Mouse (Mus musculus): ENCODE measurements around the gene Wdr70.

Wdr70 gene

DNA sequence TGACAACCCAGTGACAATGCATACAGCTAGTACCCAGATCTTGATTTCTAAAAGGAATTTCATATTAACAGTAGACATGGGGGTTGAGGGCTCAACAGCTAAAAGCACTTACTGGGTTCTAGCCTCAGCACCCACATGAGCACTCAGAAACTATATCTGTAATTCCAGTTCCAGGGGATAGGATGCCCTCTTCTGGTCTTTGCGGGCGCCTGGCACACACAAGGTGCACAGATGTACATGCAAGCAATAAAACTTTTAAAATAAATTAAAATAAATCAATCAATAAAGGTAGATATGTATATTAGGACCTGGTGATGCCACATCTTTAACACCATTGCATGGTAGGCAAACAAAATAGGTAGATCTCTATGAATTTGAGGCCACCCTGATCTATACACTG lies 71.5 kb downstream of the Wdr70 start:
- no peak for DNase-seq

- DNase-seq: no peak
These were observed 87.6 kb downstream of the Wdr70 start for GRCm38 (mm10) chr15:8011418-8011817.

- DNase-seq: no peak
These were observed 91.6 kb downstream of the Wdr70 start for GRCm38 (mm10) chr15:8007413-8007812.

DNA sequence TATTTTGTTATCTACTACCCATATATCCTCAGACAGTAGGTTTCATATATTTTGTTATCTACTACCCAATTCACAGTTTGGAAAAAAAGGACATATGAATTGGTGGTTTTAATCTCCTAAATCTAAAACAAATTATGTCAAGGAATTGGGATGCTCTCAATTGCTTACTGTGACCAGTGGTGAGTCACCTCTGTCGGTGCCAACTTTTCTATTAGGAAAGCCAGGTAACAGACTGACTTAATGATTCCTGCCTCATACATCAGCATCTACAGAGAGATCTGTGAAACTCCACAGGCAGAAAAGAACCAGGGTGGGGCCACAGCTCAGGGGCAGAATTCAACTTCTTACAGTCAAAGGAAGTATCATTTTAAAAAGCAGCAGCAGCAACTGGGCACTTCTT lies 93.0 kb downstream of the Wdr70 start:
- DNase-seq: no peak

DNA sequence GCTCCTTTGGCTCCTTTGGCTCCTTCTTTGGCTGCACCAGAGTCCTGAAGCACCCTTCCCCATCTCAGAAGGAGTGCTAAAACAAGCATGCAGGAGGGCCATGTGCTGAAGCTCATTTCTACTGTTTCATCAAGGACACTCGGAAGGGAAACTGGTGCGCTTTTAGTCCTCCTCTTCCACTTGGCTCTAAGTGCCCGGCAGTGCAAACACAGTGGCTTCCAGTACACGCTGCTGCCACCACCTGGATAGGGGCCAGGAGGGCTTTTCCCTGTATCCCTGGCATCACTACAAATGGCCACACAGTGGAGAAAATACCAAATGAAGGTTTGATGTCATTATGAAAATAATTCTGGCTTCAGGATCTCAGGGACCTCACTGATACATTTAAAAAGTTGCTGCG lies 93.5 kb downstream of the Wdr70 start:
- no peak for DNase-seq

- DNase-seq: no peak
These were observed 95.2 kb downstream of the Wdr70 start for GRCm38 (mm10) chr15:8003789-8004188.

GRCm38 (mm10) chr15:7998843-7999546 lies 100.0 kb downstream of the Wdr70 start:
- DNase-seq: peak; percentile 41 to 49

DNA sequence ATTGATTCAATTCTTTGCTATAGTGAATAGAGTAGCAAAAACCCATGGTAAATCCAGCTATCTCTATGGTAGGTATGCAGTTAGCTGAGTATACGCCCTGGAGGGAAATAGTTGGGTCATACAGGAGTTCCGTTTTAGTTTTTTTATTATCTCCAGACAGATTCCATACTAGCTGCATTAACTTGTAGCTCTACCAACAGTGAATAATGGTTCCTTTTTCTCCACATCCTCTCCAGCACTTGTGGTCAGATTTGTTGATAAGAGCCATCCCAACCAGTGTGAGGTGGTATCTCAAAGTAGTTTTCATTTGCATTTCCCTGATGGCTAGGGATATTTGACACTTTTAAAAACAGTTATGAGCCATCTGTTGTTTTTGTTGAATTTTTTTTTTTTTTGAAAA lies 100.9 kb downstream of the Wdr70 start:
- no peak for DNase-seq

DNA sequence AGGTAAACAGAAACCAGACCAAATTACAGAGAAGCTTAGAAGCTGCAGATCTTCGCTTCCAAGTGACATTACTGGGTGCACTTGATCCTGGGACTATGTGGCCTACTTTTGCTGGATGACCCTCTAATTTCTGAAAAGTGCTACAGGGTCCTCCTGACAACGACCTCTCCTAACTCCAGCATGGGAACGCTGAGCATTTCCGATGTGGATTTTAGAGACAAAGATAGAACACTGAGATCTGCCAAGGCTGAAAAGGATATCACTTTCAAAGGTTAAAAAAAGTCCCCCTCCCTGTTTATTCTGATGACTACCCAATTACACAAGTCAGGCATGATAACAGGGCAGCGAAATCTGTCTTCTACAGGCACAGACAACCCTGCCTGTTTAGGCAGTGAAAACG lies 105.3 kb downstream of the Wdr70 start:
- DNase-seq: no peak

DNA sequence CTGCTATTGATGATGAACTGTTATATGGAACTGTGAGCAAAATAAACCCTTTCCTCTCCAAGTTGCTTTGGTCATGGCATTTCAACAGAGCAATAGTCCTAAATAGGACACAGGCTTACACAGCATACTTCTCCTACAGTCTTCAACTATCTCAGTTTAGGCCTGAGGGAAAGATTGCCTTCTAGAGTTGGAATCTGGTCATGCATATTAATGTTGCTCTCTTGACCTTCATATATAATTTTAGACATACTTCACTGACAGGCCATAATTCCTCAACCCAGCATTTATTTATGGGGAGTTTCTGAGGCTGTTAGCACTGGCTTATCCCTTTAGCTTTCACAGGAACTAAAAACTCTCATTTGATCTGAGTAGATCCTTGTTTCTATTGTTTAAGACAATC lies 108.9 kb downstream of the Wdr70 start:
- DNase-seq: no peak

GRCm38 (mm10) chr15:7987374-7987773 lies 111.6 kb downstream of the Wdr70 start:
- DNase-seq: no peak

DNA sequence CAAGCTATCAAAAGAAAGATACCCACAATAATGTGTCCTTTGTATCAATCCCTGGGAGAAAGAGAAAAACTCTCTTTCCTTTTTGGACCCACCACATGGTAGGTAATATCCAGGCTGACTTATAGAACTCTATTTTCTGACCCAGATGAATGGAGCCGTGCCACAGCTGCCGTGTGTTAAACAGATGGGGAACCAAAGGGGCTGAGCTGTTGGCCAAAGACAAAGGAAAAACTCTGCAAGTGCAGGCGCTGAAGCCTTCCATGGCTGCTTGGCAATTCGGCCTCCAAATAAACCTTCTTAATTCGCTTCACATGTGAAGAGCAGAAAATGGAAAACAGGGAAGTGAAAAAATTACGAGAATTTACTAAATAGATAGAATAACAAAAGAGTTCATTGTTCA lies 112.7 kb downstream of the Wdr70 start:
- no peak for DNase-seq

GRCm38 (mm10) chr15:7978640-7979039 lies 120.4 kb downstream of the Wdr70 start:
- DNase-seq: no peak

DNA sequence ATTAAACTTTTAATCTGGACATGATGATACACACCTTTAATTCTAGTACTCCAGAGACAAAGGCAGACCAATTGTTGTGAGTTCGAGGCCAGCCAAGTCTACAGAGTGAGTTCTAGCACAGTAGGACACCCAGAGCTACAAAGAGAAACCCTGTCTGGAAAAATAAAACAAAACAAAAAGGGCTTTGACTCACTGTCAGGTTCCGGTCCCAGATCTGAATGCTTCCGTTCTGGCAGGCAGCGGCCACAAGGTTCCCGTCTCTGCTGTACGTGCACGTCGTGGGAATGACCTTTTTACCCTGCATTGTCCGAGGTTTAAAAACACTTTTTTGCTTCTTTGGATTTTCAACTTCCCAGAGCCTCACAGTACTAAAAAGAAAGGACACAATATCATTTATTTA lies 122.2 kb downstream of the Wdr70 start:
- no peak for DNase-seq

DNA sequence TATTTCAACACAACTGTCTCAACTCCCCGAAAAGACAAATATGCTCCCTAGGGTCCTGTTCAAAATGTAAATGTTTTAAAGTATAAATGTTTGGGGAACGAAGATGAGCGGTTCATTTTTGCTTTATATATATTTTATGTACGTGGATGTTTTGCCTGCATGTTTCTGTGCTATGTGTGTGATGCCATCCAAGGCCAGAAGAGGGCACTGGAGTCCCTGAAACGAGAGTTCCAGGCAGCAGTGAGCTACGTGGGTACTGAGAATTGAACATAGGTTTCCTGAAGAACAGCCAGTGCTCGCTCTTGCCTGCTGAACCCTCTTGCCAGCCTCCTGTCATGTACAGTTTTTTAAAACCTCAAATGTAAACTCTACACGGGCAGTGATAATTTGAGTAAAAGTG lies 124.6 kb downstream of the Wdr70 start:
- no peak for DNase-seq

- no peak for DNase-seq
These were observed 126.5 kb downstream of the Wdr70 start for GRCm38 (mm10) chr15:7972528-7972927.

- DNase-seq: no peak
These were observed 136.2 kb downstream of the Wdr70 start for GRCm38 (mm10) chr15:7962786-7963185.

- DNase-seq: no peak
These were observed 137.5 kb downstream of the Wdr70 start for GRCm38 (mm10) chr15:7961489-7961888.

GRCm38 (mm10) chr15:7956899-7957298 lies 142.1 kb downstream of the Wdr70 start:
- no peak for DNase-seq

DNA sequence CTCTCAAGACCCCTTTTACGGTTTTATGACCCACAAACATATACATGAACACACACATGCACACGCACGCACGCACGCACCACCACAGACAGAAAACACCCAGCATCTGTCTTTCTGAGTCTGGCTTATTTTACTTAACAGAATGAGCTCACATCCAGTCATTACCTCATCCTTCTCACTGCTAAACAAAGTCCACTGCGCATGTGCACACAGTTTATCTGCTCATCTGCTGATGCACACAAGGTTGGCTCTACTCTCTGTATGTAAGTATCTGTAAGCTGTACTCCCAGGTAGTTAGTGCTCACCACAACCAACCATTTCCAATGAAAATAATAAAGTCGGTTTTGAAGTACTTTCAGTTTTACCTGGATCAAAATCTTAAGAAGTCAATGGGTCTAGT lies 148.4 kb downstream of the Wdr70 start:
- no peak for DNase-seq

DNA sequence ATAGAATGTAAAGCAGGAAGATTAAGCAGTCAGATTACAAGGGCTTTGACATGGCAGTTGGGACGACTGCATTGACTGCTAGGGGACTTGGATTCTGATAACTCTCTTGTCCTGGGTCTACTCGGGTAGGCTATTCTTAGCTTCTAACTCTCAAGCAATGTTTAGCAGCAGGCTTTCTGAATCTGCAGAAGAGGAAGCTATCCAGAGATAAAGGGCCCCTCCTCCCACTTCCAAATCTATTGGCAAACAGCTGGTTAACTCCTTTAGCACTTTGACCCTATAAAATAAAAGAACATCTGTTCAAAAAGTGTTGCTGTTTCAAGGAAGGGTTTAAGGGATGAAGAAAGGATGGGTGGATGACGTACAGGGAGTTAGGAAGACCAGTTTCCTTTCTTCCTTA lies 157.3 kb downstream of the Wdr70 start:
- DNase-seq: no peak

DNA sequence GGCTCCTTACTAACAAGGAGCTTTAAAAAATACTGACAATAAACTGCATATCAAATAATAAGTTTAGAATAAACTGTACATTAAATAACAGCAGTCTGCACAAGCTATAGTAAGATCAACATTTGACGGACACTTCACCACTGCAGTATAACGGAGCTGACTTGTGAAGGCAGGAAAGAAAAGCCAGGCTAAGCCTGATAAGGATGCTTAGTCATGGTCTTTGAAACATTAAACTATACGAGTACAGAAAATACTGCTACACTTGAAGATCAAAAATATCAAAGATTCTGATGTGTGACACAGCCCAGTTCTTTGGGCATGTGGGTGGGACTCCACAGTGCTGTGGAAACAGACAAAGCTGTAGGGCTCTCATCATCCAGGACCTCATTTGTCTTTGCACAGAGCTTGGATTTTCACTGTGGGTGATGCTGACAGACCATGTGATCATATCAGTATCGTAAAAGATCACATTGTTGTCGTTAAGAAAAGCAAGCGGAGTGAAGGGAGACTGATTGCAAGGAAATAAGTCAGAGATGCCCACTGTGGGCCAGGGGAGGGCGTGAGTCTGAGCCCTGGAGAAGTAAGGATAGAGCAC lies 163.3 kb downstream of the Wdr70 start:
- DNase-seq: no peak

GRCm38 (mm10) chr15:7934580-7934979 lies 164.4 kb downstream of the Wdr70 start:
- DNase-seq: no peak

- DNase-seq: no peak
These were observed 164.9 kb downstream of the Wdr70 start for GRCm38 (mm10) chr15:7934105-7934504.

GRCm38 (mm10) chr15:7931605-7932008 lies 167.4 kb downstream of the Wdr70 start:
- DNase-seq: no peak
